Mouse (Mus musculus) activated CD4-positive, CD25-positive, alpha-beta regulatory T cell, adult 4 months (primary cell): ENCODE results near the gene Sec31b. TPM values are rescaled to one million over a fixed set of nuclear protein-coding genes. Genes with fewer than 3 reads are reported as not detected.

Source experiments
- ATAC-seq: one replicate; pipeline ENCODE4 v1.8.0; 2017
- polyA plus RNA-seq, 2 experiments: library from polyadenylated mRNA; unstranded; fragments of 100-300 nt; shearing (Covaris generic); gene quantifications; one replicate each; pipeline ENCODE4 v1.2.1; 2017

Sec31b gene
- polyA plus RNA-seq, 2 experiments from 2014 or later, result 0.62 to 1.5 TPM

DNA sequence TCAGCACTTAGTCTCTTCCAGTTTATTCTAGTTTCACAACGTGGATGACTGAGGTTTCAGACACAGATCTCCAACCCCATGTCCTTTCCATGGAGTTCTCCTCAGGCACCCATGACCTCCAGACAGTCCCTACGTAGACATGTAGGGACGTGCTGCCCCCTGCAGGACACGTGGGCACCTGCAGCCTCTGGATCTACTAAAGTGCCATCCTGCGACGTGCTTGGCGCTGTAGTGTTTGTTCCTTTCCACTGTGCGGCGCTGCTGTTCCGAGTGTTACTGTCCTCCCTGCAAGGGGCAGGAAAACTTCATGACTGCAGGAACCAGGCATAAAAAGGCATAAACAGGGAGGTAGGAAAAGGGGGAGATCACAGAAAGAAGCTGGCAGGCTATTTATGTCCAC, 71.5 kb downstream of the Sec31b start:
- no peak for ATAC-seq

Other genes with a start within 250 kb of the Sec31b start
- under 1 TPM; 0.60 to 0.69 TPM for gene Scd4, start 212.8 kb downstream of the Sec31b start, polyA plus RNA-seq
- gene Scd1, start 138.0 kb downstream of the Sec31b start, polyA plus RNA-seq, result 1 to 10 TPM in 1 of 2 experiments, not detected in 1; 3.2 TPM
- gene Wnt8b, start 52.4 kb downstream of the Sec31b start, polyA plus RNA-seq, result not detected
- 1 to 10 TPM in 1 of 2 experiments, not detected in 1; 2.1 TPM for gene Gm20538, start 7.0 kb upstream of the Sec31b start, polyA plus RNA-seq
- 100 to 1,000 TPM; 300 to 321 TPM for gene Ndufb8, start 9.6 kb upstream of the Sec31b start, polyA plus RNA-seq
- gene Hif1an, start 17.0 kb upstream of the Sec31b start, polyA plus RNA-seq, result 10 to 100 TPM; 18.8 to 23.4 TPM
- gene Pax2, start 210.2 kb upstream of the Sec31b start, polyA plus RNA-seq, result not detected